Mouse (Mus musculus): Measurements from ENCODE around the gene Tspan5.

DNA sequence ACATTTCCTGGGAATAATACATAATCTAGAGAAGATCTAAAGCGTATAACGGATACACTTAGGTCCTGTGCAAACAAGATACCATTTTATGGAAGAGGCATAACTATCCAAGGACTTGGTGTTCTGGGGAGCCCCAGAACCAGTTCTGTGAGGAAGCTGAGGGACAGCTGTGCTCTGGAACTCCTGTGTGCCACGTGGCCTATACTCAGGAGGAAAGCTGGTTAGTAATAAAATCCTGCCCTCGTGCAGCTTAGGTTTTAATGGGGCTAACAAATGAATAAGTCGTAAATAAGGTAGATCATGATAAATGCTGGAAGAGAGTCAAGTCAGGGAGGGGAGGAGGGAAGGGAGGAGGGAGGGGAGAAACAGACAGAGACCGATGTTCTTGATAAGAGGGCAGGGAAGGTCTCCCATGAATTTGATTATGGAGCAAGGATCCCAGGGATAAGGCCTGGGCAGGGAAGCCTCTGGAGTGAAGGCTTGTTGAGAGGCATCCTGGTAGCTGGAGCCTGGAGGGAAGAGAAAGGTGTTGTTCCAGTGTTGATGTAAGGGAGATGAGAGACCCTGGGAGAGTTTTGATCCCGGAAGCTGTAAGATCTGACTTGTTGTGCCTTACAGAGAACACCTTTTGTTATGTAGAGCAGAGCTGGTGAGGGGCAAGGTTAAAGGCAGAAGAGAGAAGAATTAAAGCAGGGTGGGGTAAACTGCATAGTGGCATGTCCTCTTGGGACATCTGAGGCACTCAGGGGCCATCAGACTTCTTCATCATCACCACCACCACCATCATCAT lies 34.1 kb downstream of the Tspan5 start:
- TF ChIP-seq CTCF (IDR thresholded peaks at IDR 0.05; ENCODE audit: low read depth) (no peak), EP300 (IDR thresholded peaks at IDR 0.05; ENCODE audit: low read depth) (no peak)
